Mouse (Mus musculus) layer of hippocampus, adult 2 months (tissue): ENCODE results near the gene Rpp30. TPM values are rescaled to one million over a fixed set of nuclear protein-coding genes. Genes with fewer than 3 reads are reported as not detected.
A peak's percentile ranks its signal among the peaks of the same experiment; 100 is the strongest.

Experiments
- DNase-seq, 2 experiments: peaks; one replicate each; pipeline ENCODE4 v3.0.0; 2022; ENCODE audit warnings: low spot score in 2 of 2
- H3K27ac ChIP-seq: fragments of 200-600 bp; 2 replicates; pipeline ENCODE4 v1.8.1; 2022
- H3K4me3 ChIP-seq: fragments of 200-600 bp; 2 replicates; pipeline ENCODE4 v1.8.1; 2022; ENCODE audit warnings: mild to moderate bottlenecking
- CTCF ChIP-seq: fragments of 200-600 bp; conservative IDR thresholded peaks from 2 replicates; pipeline ENCODE4 v1.8.1; 2022; ENCODE audit warnings: antibody characterized with exemption, mild to moderate bottlenecking, moderate library complexity
- total RNA-seq, 2 experiments: library from RNA; stranded (reverse); gene quantifications; 2 replicates each; pipeline ENCODE4 v1.2.3; 2021

Rpp30 gene
- total RNA-seq, 2 experiments from 2014 or later, result 17.0 to 17.4 TPM

GRCm38 (mm10) chr19:36133064-36133463 is 49.5 kb downstream of the Rpp30 start:
- Histone ChIP-seq H3K4me3 (no peak overlapping the region), H3K27ac (no peak overlapping the region)
- DNase-seq, result no peak
- no peak for TF ChIP-seq CTCF

GRCm38 (mm10) chr19:36133731-36134130 is 50.2 kb downstream of the Rpp30 start:
- DNase-seq, result no peak
- TF ChIP-seq CTCF, result no peak
- Histone ChIP-seq H3K27ac (no peak overlapping the region), H3K4me3 (no peak overlapping the region)

GRCm38 (mm10) chr19:36143571-36143970 is 60.1 kb downstream of the Rpp30 start:
- no peak overlapping the region for H3K27ac ChIP-seq
- DNase-seq, result no peak
- TF ChIP-seq CTCF, result no peak
- no peak overlapping the region for H3K4me3 ChIP-seq

- DNase-seq, result no peak
- no peak overlapping the region for H3K27ac ChIP-seq
- H3K4me3 ChIP-seq, result no peak overlapping the region
- peak; percentile 31 for TF ChIP-seq CTCF
These were observed 65.1 kb downstream of the Rpp30 start for GRCm38 (mm10) chr19:36148578-36148977.

- DNase-seq, result peak; percentile 13 to 44
- H3K4me3 ChIP-seq, result no peak overlapping the region
- no peak overlapping the region for H3K27ac ChIP-seq
- TF ChIP-seq CTCF, result no peak
These were observed 66.9 kb downstream of the Rpp30 start for GRCm38 (mm10) chr19:36150241-36151007.

Other genes starting within 250 kb of the Rpp30 start
- 1 to 10 TPM; 8.5 to 9.0 TPM for gene Htr7, start 26.2 kb upstream of the Rpp30 start, total RNA-seq
- not detected for gene Ankrd1, start 36.4 kb downstream of the Rpp30 start, total RNA-seq